Mouse (Mus musculus) CH12.LX (cell line): ENCODE measurements at regions not wholly inside any gene's neighbourhood (a gene's known extent, or its start where the extent isn't known, plus 50 kb on each side); places are given as distances from the start of the nearest gene placed in this dataset.
A peak's percentile ranks its signal among the peaks of the same experiment; 100 is the strongest.

Source experiments
- DNase-seq: peaks from one replicate; pipeline ENCODE4 v3.0.0-alpha.2; 2013; ENCODE audit errors: extremely low read depth
- H3K27ac ChIP-seq: 2 replicates; pipeline ENCODE4 v1.5.1; 2012; ENCODE audit warnings: low read depth, mild to moderate bottlenecking, control low read depth, moderate library complexity; ENCODE audit not compliant: insufficient read depth
- H3K27me3 ChIP-seq: replicated peaks from 2 replicates; pipeline ENCODE3; 2012; ENCODE audit warnings: inconsistent platforms
- H3K36me3 ChIP-seq, 2 experiments: replicated peaks in 1 of 2; 2 replicates each; pipeline versions ENCODE3 to v1.6.1; 2012; ENCODE audit warnings: inconsistent platforms in 1 of 2, low read length in 1 of 2, mild to moderate bottlenecking in 1 of 2, mixed read lengths in 1 of 2, moderate library complexity in 1 of 2; ENCODE audit not compliant: control insufficient read depth in 1 of 2, insufficient read depth in 1 of 2
- H3K4me1 ChIP-seq, 2 experiments: 2 replicates each; pipeline ENCODE4 v1.6.1; 2012; ENCODE audit warnings: inconsistent platforms in 1 of 2, moderate library complexity in 1 of 2; ENCODE audit not compliant: insufficient read depth in 2 of 2, control insufficient read depth in 1 of 2
- H3K4me2 ChIP-seq: 2 replicates; pipeline ENCODE4 v1.6.1; 2012; ENCODE audit warnings: low read depth, mild to moderate bottlenecking, control low read depth; ENCODE audit not compliant: poor library complexity, insufficient read depth, severe bottlenecking
- H3K4me3 ChIP-seq, 3 experiments: fragments of 150-350 bp in 1 of 3; sonication (generic) in 1 of 3; replicated peaks in 1 of 3; 2 replicates each; pipeline versions ENCODE3 to v1.5.1; 2011 to 2012; ENCODE audit warnings: low read depth in 2 of 3, low read length in 2 of 3, mild to moderate bottlenecking in 2 of 3, moderate library complexity in 2 of 3, control low read depth in 1 of 3, improper control_type of control experiment in 1 of 3, inconsistent platforms in 1 of 3, mixed read lengths in 1 of 3; ENCODE audit not compliant: poor library complexity in 1 of 3
- H3K79me2 ChIP-seq: replicated peaks from 2 replicates; pipeline ENCODE4 v1.6.1; 2012; ENCODE audit warnings: mild to moderate bottlenecking, moderate library complexity; ENCODE audit not compliant: control insufficient read depth, poor library complexity, insufficient read depth, severe bottlenecking; ENCODE audit errors: extremely low read depth
- H3K9ac ChIP-seq: 2 replicates; pipeline ENCODE4 v1.6.1; 2012; ENCODE audit warnings: low read depth, mild to moderate bottlenecking, control low read depth, moderate library complexity; ENCODE audit not compliant: insufficient read depth
- H3K9me3 ChIP-seq: replicated peaks from 2 replicates; pipeline ENCODE3; 2012; ENCODE audit warnings: low read length, inconsistent platforms, mixed read lengths
- E2F4 ChIP-seq: IDR thresholded peaks from 2 replicates; pipeline ENCODE4 v1.6.1; 2011; ENCODE audit warnings: low read depth, low read length, improper control_type of control experiment; ENCODE audit not compliant: insufficient replicate concordance
- GABPA ChIP-seq: IDR thresholded peaks from 2 replicates; pipeline ENCODE4 v1.6.1; 2012; ENCODE audit warnings: low read depth, low read length, improper control_type of control experiment, inconsistent platforms; ENCODE audit not compliant: insufficient replicate concordance
- HCFC1 ChIP-seq: IDR thresholded peaks from 2 replicates; pipeline ENCODE4 v1.6.1; 2012; ENCODE audit warnings: low read depth, mild to moderate bottlenecking, inconsistent platforms, low read length, improper control_type of control experiment
- JUN ChIP-seq: IDR thresholded peaks from 2 replicates; pipeline ENCODE4 v1.6.1; 2011; ENCODE audit warnings: low read depth, mild to moderate bottlenecking, low read length, improper control_type of control experiment, moderate library complexity; ENCODE audit not compliant: insufficient read depth
- KAT2A ChIP-seq: IDR thresholded peaks from 2 replicates; pipeline ENCODE4 v1.6.1; 2012; ENCODE audit warnings: low read length, improper control_type of control experiment, inconsistent platforms; ENCODE audit not compliant: insufficient replicate concordance
- MAX ChIP-seq: IDR thresholded peaks from 2 replicates; pipeline ENCODE4 v1.6.1; 2011; ENCODE audit warnings: low read length, improper control_type of control experiment
- MEF2A ChIP-seq: IDR thresholded peaks from 2 replicates; pipeline ENCODE4 v1.6.1; 2014; ENCODE audit warnings: low read depth, mild to moderate bottlenecking, inconsistent platforms, low read length, improper control_type of control experiment, borderline replicate concordance
- NELFE ChIP-seq: IDR thresholded peaks from 2 replicates; pipeline ENCODE4 v1.6.1; 2011; ENCODE audit warnings: low read depth, low read length, improper control_type of control experiment
- NRF1 ChIP-seq: IDR thresholded peaks from 2 replicates; pipeline ENCODE4 v1.6.1; 2014; ENCODE audit warnings: low read depth, mild to moderate bottlenecking, inconsistent platforms, low read length, improper control_type of control experiment, moderate library complexity
- POLR2A ChIP-seq: IDR thresholded peaks from 2 replicates; pipeline ENCODE4 v1.6.1; 2011; ENCODE audit warnings: low read depth, mild to moderate bottlenecking, improper control_type of control experiment, low read length
- TBP ChIP-seq: conservative IDR thresholded peaks from 2 replicates; pipeline ENCODE4 v1.6.1; 2011; ENCODE audit warnings: low read depth, low read length, improper control_type of control experiment
- TCF12 ChIP-seq: IDR thresholded peaks from 2 replicates; pipeline ENCODE4 v1.6.1; 2014; ENCODE audit warnings: low read depth, mild to moderate bottlenecking, inconsistent platforms, low read length, improper control_type of control experiment
- USF2 ChIP-seq: conservative IDR thresholded peaks from 2 replicates; pipeline ENCODE4 v1.6.1; 2011; ENCODE audit warnings: low read depth, low read length, improper control_type of control experiment
- ZNF384 ChIP-seq: IDR thresholded peaks from 2 replicates; pipeline ENCODE4 v1.6.1; 2012; ENCODE audit warnings: low read depth, low read length, improper control_type of control experiment, inconsistent platforms
- dilution Hi-C: fragments of 300-500 bp; cut with MboI; formaldehyde crosslinking; loops from 2 replicates; pipeline ENCODE4 v1.14.3; 2020; ENCODE audit warnings: low sequenced_read_pairs; ENCODE audit not compliant: extremely low pct_unique_long_range_greater_than_20kb, extremely low pct_ligation_motif_present
- in situ Hi-C: fragments of 300-500 bp; cut with MboI; formaldehyde crosslinking; loops from 3 replicates; pipeline ENCODE4 v1.14.3; 2019; ENCODE audit warnings: low sequenced_read_pairs, low pct_ligation_motif_present, low pct_unique_long_range_greater_than_20kb, mixed read lengths

DNA sequence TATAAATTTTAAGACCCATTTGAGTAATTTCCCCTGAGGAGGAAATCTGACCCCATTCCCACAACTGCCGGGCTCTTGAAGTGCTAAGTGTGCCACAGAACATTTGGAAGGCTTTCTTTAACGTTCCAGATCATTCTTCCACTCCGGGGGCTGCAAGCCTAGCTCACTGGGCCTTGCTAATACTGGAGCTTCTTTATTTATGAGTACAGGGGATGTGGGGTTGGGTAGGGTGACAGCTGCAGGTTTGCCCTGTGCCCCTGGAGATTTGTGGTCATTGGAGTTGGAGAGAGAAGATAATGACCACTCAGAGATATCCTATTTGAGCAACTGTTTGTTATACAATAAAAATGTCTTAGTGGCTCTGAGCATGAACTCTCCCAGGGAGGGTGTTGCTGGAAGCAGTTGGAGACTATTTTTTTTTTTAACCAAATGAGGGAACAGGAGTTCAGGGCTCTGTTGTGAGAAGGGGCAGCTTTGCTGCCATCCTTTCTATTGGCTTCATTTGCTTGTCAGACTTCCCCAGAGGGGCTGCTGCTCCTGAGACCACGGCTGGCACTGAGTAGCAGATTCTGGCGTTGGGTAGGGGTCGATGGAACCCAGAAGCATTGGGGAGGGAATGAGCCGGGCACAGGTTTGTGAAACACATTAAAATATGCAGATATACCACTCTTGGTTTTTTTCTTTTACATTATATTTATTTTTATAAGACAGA is 249.0 kb downstream of the Ttll7 start:
- TF ChIP-seq ZNF384 (no peak), NELFE (no peak), MEF2A (no peak), E2F4 (no peak), HCFC1 (no peak), TCF12 (no peak), NRF1 (no peak), JUN (no peak), POLR2A (no peak), TBP (no peak), GABPA (no peak), USF2 (no peak)
- Histone ChIP-seq H3K27ac (no peak overlapping the region), H3K4me2 (no peak overlapping the region), H3K27me3 (no peaks in the 10 kb centered on the region), H3K4me3 (no peak overlapping the region), H3K9ac (no peak overlapping the region), H3K36me3 (no peaks in the 10 kb centered on the region), H3K79me2 (no peaks in the 10 kb centered on the region), H3K9me3 (no peaks in the 10 kb centered on the region), H3K4me1 (peaks cover under 1 to 35% of the 10 kb centered on the region in 2 experiments)
- dilution Hi-C loops, result no loop called here
- DNase-seq, result peak; percentile 19
- in situ Hi-C loops, result no loop called here

DNA sequence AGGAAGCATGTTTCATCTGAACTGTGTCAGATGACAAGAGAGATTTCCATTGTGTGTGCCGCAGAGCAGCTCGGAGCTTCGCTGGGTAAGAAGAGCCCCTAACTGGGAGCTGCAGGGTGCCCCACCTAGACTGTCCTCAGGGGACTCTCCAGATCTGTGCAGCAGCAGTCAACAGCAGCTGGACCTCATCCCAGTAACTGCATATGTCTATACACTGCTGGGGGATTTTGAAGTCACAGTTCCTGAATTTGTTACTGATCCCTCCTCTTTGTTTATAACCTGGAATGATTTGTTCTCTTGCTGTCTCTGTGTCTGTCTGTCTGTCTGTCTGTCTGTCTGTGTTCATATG is 249.6 kb downstream of the Ttll7 start:
- no peaks in the 10 kb centered on the region for H3K79me2 ChIP-seq
- no peak overlapping the region for H3K4me2 ChIP-seq
- TF ChIP-seq HCFC1 (no peak), E2F4 (no peak), MAX (no peak)
- TF ChIP-seq, all 38 proteins: peak for 0
- in situ Hi-C loops (no loop called here), dilution Hi-C loops (no loop called here)
- no peak overlapping the region for H3K27ac ChIP-seq
- no peaks in the 10 kb centered on the region for H3K9me3 ChIP-seq
- no peak overlapping the region for H3K9ac ChIP-seq
- DNase-seq, result peak; percentile 23
- no peaks in the 10 kb centered on the region for H3K27me3 ChIP-seq
- no peak overlapping the region for H3K4me3 ChIP-seq
- no peaks in the 10 kb centered on the region for H3K36me3 ChIP-seq
- H3K4me1 ChIP-seq, result peaks cover 0 to 31% of the 10 kb centered on the region in 2 experiments; a peak in 2 of 4 replicates

DNA sequence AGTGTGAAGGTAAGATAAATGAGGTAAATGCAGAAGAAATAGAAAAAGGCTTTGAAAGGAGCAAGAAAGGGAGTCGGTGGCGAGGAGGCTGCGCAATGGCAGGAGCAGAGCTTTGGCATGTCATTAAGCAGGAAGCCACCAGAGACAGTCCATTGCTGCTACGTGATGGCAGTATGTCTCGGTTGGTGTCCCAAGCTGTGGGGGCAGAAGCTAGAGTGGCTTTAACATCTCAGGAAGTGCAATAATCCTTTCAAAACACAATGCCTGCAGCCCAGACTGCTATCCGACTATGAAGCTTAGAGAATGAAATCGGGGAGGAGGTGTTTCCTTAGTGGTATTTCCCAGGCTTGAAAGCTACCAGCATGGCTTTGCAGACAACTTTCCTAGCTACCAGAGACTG is 251.3 kb downstream of the Ttll7 start:
- H3K36me3 ChIP-seq, result no peaks in the 10 kb centered on the region
- peaks cover 0 to 30% of the 10 kb centered on the region in 2 experiments; a peak in 2 of 4 replicates for H3K4me1 ChIP-seq
- H3K9ac ChIP-seq, result no peak overlapping the region
- no peak for DNase-seq
- H3K4me2 ChIP-seq, result no peak overlapping the region
- no peak overlapping the region for H3K4me3 ChIP-seq
- dilution Hi-C loops (no loop called here), in situ Hi-C loops (no loop called here)
- H3K79me2 ChIP-seq, result no peaks in the 10 kb centered on the region
- no peak overlapping the region for H3K27ac ChIP-seq
- no peaks in the 10 kb centered on the region for H3K27me3 ChIP-seq
- TF ChIP-seq NELFE, result no peak
- no peak for TF ChIP-seq KAT2A
- TF ChIP-seq USF2, result no peak
- no peaks in the 10 kb centered on the region for H3K9me3 ChIP-seq
